Mouse (Mus musculus): Measurements from ENCODE around the gene Mpc1.
A peak's percentile ranks its signal among the peaks of the same experiment; 100 is the strongest.
"Not testable (repeated sequence)": the region's sequence is repeated elsewhere in the genome, so short reads cannot be mapped to it uniquely, and the experiment has no call there.

Gene Mpc1

DNA sequence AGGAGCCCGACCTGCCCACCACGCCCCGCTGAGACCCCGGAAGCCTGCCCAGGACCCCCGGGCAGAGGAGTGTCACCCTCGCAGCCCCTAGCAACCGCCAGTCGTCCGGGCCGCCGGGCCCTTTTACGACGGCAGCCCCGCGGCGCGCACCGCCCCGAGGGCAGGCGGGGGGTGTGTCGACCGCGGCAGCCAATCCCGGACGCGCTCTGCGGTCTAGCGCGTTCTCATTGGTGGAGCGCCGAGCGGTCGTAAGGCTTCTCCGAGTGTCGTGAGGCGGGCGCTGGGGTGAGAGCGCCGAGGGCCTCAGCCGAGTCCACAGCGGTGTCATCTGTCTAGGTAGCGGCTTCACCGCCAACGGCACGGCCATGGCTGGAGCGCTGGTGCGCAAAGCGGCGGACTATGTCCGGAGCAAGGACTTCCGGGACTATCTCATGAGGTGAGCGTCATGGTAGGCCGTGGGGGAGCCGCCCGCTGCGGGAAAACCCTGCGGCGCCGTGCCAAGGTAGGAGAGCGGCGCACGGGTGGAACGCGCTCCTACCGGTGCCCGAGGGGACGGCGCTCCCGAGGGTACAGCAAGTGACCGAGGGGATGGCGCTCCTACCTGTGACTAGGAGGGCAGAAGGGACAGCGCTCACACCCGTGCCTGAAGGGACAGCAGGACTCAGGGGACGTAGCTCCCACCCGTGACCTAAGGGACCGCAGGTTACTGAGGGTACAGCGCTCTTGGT is 986 bp downstream of the Mpc1 start:
- DNase-seq = peak; percentile 95 to 97

DNA sequence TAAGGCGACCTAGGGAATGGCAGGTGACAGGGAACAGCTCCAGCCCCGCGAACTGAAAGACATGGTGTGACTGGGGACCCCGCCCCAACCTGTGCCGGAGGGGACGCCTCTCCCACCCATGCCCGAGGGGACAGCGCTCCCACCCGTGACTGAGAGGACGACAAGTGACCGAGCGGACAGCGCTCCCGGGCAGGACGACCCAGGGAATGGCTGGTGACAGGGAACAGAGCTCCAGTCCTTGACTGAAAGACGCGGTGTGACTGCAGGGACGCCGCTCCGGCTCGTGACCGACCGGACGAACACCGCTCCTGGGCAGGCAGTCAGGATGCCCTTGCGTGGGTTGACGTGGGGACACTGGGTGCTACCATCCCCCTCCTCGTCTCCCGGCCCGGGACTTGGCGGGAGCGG is 1.6 kb downstream of the Mpc1 start:
- peak; percentile 50 to 58 for DNase-seq

DNA sequence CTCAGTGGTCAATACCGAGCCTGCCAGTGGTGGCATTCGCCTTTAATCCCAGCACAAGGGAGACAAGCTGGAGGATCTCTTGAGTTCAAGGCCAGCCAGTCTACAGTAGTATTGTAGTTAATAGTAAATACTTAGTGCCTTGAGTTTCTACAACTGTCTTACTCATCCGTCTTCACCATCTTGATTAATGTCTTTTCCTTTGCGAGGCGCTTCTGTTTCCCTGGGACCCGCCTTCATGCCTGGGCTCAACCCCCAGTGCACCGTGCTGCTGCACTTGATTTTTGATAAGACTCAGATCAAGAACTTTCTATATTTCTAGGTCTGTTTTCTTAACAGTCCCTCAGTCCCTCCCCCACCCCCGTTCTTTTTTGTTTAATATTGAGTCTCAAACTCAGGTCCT is 2.4 kb downstream of the Mpc1 start:
- DNase-seq = no peak

DNA sequence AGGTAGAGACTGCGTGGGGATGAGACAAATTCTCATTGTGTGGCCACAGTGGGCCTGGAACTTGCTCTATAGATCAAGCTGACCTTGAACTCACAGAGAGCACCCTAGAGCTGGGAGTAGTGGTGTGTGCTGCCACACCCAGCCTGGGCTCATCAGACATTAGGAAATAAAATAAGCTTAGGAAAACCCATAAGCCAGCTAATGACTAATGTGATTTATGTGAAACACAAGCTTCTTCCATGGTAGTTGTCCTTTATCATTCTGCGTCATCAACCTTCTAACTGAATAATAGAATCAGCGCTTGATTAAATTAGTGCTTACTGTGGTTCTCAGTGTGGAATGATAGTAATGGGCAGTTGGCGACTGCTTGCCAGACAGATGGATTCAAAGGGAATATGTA is 4.3 kb downstream of the Mpc1 start:
- no peak for DNase-seq

DNA sequence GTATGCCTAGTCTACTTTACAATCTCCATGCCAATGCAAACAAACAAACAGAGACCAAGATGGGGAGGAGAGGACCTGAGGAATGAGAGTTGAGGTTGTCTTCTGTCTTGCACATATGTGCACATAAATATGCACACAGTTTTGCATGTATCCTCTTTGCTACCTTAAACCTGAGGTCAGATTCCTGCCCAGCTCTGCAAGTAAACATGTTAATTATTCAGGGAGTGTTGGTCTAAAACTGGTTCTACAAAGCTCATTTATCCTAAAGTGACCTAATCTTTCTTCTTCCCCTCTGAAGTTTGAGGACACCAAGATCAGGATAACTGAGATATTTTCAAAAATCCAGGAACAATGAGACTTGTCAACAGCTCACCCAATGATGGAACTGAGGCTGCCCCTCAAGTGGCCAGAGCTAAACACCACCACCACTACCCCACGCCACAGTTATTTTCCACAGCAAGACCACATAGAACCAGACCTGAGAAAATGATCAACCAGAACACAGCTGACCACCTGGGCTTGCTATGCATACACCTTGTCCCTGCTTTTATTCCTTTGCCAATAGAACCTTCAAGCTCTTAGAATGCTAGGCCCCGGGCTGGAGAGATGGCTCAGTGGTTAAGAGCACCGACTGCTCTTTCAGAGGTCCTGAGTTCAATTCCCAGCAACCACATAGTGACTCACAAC is 7.4 kb downstream of the Mpc1 start:
- peak in 1 of 2 experiments; percentile 43 for DNase-seq

DNA sequence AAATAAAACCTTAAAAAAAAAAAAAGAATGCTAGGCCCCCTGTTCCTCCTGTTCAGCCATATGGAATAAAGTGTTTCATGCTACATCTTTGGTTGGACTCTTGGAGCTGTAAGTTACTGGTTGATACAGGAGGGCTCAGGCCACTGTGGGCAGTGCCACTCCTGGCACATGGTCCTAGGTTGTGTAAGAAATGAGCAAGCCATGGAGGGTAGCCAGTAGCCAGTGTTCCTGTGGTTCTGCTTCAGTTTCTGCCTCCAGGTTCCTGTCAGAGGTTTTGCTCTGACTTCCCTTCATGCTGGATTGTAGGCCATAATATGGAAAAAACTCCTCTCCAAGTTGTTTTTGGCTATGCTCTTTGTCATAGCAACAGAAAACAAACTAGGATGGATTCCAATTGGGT is 8.0 kb downstream of the Mpc1 start:
- DNase-seq = no peak

DNA sequence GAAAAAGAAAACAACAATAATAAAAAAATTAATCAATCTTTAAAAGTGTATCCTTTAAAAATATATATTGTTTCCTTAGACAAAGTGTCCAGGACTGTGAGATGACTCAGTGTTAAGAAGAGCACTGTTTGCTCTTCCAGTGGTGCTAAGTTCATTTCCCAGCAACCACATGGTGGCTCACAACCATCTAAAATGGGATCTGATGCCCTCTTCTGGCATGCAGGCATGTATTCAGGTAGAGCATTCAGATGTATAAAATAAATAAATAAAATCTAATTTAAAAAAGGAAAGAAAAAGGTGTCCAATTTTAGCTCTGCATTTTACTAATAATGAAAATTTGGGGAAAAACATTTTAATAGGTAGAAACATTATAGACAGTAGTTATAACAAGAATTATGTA is 13.1 kb downstream of the Mpc1 start:
- DNase-seq = no peak

DNA sequence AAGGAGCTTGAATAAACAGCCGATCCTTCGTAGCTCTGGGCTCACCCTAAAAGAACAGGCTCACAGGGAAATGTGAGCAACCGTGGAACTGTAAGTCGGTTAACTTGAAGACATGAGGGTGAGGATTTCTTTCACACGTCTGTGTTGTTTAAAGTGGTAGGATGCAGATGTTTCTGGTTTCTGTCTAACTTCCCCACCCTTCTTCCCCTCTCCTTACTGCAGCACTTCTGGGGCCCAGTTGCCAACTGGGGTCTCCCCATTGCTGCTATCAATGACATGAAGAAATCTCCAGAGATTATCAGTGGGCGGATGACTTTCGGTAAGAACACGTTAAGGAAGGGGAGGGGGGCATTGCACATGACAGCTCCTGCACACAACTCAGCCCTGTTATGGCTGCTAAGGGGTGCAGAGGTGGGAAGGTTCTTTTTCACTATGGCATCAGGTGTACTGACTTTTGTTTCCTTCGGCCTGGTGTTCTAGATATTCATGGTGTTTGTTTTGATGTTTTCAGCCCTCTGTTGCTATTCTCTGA is 13.7 kb downstream of the Mpc1 start:
- DNase-seq = no peak

DNA sequence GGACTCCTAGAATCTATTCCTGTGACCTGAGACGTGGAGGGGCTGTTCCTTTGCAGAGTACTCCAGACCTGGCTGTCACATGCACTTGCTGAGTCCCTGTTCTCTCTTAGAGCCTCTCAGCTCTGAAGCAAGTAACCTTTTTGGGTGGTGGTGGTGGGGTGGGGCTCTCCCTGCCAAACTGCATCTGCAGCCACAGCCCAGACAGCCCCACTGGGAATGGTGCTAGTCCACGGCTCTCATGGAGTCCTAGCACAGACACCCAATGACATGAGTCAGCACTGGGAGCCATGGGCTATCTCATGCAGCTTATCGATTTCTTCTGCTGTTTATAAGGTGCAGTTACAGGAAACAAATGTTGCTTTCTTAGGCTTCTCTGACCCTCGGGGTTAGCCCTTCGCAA is 15.0 kb downstream of the Mpc1 start:
- DNase-seq = no peak

DNA sequence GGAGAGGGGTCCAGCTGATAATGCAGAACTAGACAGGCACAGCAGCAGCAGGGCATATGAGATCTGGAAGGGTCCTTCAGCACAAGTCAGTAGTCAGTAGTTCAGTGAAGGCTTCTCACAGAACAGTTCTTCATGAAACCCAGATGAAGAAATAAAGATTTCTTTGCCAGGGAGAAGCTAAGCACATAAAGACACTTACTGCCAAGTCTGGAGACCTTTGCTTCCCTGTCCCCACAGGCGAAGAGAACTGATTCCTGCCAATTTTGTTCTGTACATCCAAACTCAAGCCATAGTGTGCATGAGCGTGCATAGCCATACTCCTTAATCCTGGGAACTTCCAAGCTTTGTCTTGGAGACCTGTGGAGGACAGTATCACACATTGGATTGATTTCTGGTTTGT is 15.6 kb downstream of the Mpc1 start:
- DNase-seq = no peak

DNA sequence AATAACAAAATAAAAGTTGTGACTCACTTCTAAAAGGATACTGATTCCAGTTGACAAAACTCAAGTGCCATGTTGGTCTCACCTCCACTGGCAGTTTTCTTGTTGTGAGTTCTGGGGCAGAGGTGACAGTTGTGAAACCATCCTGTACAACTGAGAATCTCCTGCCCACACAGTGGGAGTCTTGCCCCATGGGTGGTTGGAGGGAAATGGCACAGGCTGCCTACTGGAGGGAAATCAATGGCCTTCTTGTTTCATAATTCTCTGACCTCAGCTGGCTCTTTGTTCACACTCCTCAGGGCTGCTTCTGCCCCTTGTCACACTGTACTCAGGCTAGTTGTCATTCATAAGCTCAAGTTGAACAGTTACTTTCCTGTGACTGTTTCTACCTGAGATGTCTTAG is 16.8 kb downstream of the Mpc1 start:
- DNase-seq = no peak

DNA sequence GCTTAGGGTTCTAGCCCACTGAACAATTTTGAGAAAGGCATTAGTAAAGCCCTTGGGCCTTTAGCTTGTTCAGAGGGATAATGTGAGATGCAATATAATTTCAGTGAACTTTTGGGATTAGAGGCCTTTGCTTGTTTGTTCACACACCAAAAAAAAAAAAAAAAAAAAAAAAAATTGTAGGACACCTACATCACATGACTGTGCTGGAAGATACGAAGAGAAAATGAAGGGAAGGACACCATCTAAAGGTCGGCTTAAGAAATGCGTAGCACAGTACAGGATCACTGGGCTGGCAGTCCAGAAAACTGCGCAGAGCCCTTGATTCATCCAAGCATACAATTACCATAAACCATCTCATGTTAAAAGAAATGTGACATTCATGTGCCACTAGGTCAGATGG is 18.8 kb downstream of the Mpc1 start:
- DNase-seq = no peak

DNA sequence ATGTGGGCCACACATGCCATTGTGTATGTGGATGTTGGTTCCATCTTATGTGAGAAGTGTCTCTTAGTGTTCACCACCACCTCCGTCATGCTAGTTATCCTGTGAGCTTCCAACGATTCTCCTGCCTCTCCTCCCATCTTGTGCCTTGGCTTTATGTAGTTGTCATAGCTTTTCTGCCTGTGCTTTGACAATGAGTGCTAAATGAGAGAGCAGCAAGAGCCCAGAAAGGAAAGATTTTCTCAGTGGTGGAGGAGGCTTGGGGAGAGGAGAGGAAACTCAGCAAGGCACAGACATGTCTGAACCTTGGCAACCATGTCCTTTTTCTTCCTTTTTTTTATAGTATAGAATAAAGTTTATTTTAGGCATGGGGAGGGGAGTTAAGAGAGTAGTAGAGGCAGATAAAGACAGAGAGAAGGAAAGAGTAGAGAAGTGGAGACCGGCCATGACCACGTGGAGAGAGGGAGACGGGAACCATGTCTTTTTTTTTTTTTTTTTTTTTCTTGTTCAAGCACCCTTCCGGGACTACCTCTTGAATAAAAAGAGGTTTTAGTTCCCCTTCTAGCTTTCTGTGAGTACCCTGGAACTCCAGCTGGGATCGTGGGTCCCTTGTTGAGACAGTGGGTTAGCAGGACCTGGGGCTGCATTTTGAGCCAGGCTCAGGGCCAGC is 20.2 kb downstream of the Mpc1 start:
- DNase-seq = no peak

DNA sequence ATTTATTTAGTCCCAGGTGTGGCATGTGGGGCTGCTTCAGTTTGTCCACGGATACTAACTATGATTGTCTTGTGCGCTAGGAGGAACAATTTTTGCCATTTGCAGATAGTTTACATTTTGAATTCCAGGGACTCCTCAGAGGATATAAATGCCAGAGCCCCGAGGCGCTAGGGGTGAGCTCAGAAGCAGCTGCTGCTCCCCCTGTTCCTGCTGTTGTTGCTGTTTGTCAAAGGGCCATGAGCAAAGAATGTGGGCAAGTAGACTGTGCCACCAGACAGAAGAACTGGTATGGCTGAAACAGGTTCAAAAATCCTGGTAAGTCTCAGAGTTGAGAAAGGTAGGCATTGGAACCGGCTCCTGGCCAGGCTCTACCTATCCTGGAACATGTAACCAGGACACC is 21.0 kb downstream of the Mpc1 start:
- no peak for DNase-seq

DNA sequence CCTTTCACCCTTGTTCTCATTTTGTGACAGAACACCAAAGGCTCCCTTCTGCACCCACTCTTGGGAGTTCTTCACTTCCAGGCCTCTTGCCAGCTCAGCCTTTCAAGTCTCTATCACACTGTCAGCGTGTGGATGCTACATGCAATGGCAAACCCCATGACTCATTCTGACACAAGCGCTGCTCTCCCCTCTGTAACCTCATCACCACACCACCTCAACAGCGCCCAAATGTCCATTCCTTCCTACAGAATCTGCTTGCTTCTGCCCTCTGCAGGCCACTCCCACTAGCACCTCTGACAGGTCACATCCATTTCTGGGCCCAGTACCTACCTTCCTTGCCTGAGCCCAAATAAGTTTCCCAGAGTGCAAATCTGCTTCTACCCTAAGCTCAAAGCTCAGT is 23.1 kb downstream of the Mpc1 start:
- DNase-seq = no peak

DNA sequence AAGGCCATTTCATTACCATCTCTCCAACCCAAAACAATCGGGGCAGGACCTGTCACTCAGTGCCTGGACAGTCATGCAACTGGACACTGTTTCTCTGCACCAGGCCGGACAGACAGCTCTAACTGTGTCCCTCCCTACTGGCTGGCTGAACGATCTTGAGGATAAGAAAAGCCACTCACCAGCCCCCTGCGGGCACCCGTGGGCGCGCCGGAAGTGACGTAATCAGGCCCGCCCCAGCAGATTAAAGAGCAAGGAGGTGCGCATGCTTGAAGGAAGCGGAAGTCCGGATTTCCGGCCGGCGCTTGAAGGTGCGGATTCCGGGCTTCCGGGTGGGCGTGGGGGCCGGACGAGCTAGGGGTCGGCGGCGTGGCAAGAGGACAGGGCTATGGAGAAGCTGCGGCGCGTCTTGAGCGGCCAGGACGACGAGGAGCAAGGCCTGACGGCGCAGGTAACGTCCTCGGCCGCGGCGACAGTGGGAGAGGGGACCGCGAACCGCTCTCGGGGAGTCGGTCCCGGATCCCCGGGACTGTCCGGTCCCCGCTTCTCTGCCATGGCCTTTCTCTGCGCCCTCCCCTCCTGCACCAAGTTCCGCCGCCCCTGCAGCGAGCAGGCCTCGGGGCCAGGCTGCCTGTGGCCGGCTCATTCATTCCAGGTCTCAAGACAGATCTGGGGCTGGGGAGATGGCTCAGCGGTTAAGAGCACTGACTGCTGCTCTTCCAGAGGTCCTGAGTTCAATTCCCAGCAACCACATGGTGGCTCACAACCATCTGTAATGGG is 28.3 kb downstream of the Mpc1 start, which contains the start of gene Sft2d1:
TSS of gene Sft2d1 (plus strand) at position 265 of the 777 bp plus-strand sequence.
- peak; percentile 96 to 97 for DNase-seq

DNA sequence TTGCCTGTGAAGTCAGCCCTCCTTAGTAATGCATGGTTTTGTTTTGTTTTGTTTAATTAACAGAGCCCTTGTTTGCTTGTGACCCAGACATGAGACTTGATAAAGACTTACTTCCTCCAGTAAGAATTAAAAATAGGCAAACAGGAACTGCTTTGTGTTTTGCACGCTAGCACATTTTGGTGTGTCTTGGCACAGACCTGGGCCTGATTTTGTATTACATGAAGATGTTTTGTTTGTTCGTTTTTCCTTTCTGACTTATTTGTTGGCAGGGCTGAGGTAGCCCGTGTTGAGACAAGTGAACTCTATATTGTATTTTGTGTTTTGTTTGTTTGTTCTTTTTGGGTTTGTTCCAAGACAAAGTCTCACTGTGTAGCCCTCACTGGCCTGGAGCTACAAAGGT is 29.0 kb downstream of the Mpc1 start:
- DNase-seq = no peak

DNA sequence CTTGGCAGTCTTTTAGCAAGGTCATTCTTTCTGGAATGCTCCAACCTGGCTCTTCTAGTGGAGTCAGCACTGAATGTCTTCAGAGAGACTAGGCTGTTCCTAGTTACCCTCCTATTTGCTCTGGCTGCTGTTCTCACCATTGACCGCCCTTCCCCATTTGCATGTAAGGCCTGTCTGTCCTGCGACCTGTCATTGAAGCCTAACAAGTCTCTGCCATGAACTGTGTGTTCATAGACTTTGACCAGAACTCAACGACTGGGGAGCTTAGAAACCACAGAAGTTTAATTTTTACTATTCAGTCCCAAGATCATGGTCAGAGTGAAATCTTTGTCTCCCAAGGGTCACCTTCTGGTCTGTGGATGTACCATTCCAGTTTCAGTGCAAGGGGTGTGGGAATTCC is 31.3 kb downstream of the Mpc1 start:
- peak; percentile 63 to 67 for DNase-seq

DNA sequence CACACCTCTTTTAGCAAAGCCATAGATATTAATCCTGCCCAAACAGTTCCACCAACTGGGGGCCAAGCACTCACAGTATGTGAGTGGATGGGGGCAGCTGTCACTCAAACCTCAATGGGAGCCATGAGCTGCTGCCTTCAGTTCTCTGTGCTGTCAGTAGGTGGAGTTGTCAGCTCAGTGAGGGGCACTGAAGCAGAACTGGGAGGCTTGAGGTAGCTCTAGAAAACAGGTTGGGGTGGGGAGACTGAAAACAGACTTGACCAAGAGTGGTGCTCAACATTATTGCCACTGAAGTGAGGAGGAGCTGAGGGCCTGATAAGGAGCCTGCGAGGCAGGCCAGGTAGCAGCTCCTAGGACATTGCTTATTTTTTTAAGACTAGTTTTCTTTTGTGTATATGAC is 33.5 kb downstream of the Mpc1 start:
- DNase-seq = no peak

DNA sequence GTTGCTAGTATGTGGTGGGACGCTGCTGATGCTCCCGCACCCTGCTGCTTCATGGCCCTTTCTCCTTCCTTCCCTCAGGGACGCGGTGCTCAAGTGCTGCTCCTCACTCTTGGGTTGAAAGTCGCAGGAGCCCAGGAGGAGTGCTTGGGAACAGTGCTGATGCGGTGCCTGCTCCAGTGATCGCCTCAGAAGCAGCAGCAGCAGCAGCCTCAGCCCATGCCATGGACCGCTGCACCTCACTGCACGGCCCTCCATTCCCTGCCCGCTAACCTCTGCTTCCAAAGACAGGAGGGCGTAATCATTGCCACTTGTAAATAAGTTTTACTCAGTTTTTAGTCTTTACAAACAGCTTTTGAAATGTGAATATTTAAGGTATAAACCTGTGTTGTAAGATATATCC is 44.2 kb downstream of the Mpc1 start:
- DNase-seq = not testable (repeated sequence)

DNA sequence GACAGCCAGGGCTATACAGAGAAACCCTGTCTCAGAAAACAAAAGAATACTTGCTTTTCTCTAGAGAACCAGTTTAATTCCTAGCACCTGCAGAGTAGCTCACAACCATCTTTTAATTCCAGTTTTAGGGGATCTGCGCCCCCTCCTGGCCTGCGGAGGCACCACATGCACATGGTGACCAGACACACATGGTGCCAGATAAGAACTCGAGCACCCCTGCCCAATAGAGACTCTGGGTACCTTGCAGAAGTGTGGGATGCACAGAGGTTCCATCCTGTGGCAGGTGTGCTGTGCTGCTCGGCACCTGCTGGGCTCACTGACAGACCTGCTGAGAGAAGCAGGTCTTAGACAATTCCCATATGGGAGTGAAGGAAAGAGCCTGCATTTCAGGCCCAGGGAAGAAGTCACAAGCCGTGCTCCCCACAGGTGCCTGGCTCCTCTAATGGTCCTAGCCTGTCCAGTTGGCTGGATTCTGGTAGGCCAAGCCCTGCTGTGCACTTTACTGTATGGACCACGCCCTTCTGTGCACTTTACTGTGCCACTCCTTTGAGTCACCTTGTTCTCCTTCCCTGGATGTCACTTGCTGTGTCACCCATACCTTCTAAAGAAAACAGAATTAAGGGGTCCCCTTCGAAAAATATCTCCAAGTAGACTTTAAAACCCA is 45.9 kb downstream of the Mpc1 start:
- no peak for DNase-seq

DNA sequence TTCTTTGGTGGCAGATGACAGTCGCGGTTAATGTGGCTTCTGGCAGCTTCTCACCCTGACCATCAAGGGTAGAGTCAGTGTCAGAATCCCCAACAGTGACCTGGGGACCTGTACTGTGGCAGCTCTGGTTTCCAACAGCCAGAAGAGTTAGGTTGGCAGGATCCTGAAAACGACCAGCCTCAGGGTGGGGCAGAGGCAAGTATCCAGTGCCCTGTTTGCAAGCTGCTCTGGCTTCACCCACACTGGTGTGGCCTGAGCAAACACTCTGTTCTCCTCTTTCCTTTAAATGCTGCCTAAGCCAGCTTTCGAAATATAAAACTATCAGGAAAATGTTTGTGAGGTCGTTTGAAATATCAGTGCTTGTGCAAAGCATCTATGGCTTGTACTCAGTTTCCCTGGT is 47.9 kb downstream of the Mpc1 start:
- no peak for DNase-seq

DNA sequence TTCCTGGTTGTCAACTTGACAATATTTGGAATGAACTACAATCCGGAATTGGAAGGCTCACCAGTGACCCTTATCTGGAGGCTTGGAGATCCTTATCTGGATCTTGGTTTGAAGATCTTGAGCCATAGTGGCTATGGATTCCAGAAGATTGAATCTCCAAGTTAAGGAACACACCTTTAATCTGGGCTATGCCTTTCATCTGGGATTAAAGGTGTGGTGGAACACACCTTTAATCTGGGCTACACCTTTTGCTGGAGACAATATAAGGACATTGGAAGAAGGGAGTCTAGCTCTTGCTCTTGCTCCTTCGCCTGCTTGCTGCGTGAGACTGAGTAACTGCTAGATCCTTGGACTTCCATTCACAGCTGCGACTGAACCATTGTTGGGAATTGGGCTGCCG is 54.5 kb downstream of the Mpc1 start, which contains the start of gene Prr18:
TSS of gene Prr18 (plus strand) at position 301 of the 400 bp plus-strand sequence.
- not testable (repeated sequence) for DNase-seq
